ENCODE assay signal across 32 mouse cellular contexts in the genomic region with DNA sequence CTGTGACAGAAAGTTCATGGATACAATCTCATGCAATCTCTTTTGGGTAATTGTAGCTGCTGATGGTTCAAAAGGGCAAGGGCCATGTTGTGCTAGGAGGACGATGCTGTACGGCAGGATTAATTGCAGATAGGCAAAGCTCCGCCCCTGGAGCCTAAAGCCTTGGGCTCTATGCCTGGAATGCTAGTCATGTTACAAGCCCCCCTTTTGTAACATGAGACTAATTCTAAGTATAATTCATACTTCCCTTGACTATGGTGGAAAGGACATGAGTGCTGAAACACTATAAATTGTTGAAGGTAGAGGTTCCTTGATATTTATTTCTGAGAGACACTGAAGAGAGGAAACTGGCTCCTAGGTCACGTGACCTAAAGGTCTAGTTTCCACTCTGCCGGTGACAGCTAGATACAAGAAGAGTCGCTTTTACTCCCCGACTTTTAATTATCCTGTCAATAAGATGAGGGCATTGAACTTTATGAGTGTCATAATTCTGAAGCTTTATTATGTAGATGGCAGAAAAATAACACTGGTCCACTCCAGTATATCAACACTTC.
DNase-seq lines count a peak whose midpoint lies in the region; ATAC-seq and TF ChIP-seq lines count a peak whose summit lies in the region.
"Had no signal": no experiment of that assay in that cellular context is flagged by ENCODE, and none has a peak within 500 bp of the region (broad histone marks: within the 10 kb centered on the region; RNA-seq: fewer than 3 reads in every experiment).

No protein-coding gene starts in this region.

- H3K9me3 ChIP-seq in embryonic facial prominence, embryonic 11.5 days (replicated peaks; ENCODE audit: control insufficient read depth, low read length), result no peaks in the 10 kb centered on the region
- H3K9me3 ChIP-seq in embryonic facial prominence, embryonic 10.5 days, result no peaks in the 10 kb centered on the region
- H3K9me3 ChIP-seq in limb, embryonic 11.5 days (ENCODE audit: control insufficient read depth, low read length), result no peaks in the 10 kb centered on the region
- no peaks in the 10 kb centered on the region for H3K9me3 ChIP-seq in limb, embryonic 10.5 days (replicated peaks)
- no peaks in the 10 kb centered on the region for H3K9me3 ChIP-seq in intestine, postnatal 0 days (ENCODE audit: control insufficient read depth)
- H3K9me3 ChIP-seq: embryonic facial prominence, embryonic 15.5 days; forebrain, embryonic 13.5 days; heart, embryonic 12.5 days; hindbrain, embryonic 15.5 days; lung, embryonic 15.5 days had no signal

- no peak overlapping the region for H3K4me3 ChIP-seq in embryonic facial prominence, embryonic 11.5 days (ENCODE audit: low read depth, low read length)
- no peak overlapping the region for H3K4me3 ChIP-seq in embryonic facial prominence, embryonic 10.5 days
- H3K4me3 ChIP-seq in limb, embryonic 11.5 days (ENCODE audit: low read depth, low read length), result no peak overlapping the region
- no peak overlapping the region for H3K4me3 ChIP-seq in limb, embryonic 10.5 days
- H3K4me3 ChIP-seq in intestine, postnatal 0 days (ENCODE audit: low read depth, low read length), result no peak overlapping the region
- H3K4me3 ChIP-seq: embryonic facial prominence, embryonic 15.5 days; forebrain, embryonic 13.5 days; heart, embryonic 12.5 days; hindbrain, embryonic 15.5 days; layer of hippocampus, adult 2 months; left cerebral cortex, adult 2 months; lung, embryonic 15.5 days; neural tube, embryonic 12.5 days had no signal

- no peak for TF ChIP-seq CTCF in intestine, postnatal 0 days (IDR thresholded peaks at IDR 0.05; ENCODE audit: low read depth)

- H3K4me2 ChIP-seq in embryonic facial prominence, embryonic 11.5 days (ENCODE audit: low read depth, low read length), result no peak overlapping the region
- H3K4me2 ChIP-seq in limb, embryonic 11.5 days (ENCODE audit: low read depth, severe bottlenecking), result no peak overlapping the region
- H3K4me2 ChIP-seq in intestine, postnatal 0 days (replicated peaks; ENCODE audit: low read depth), result no peak overlapping the region
- H3K4me2 ChIP-seq: embryonic facial prominence, embryonic 15.5 days; forebrain, embryonic 13.5 days; heart, embryonic 12.5 days; hindbrain, embryonic 15.5 days; lung, embryonic 15.5 days; midbrain, embryonic 11.5 days; neural tube, embryonic 12.5 days had no signal

- H3K36me3 ChIP-seq in embryonic facial prominence, embryonic 11.5 days (replicated peaks; ENCODE audit: control insufficient read depth, insufficient read depth, low read depth, low read length), result no peaks in the 10 kb centered on the region
- H3K36me3 ChIP-seq in embryonic facial prominence, embryonic 10.5 days (replicated peaks), result no peaks in the 10 kb centered on the region
- no peaks in the 10 kb centered on the region for H3K36me3 ChIP-seq in limb, embryonic 11.5 days (ENCODE audit: control insufficient read depth, insufficient read depth, low read length)
- no peaks in the 10 kb centered on the region for H3K36me3 ChIP-seq in limb, embryonic 10.5 days
- H3K36me3 ChIP-seq in intestine, postnatal 0 days (ENCODE audit: control insufficient read depth, insufficient read depth), result no peaks in the 10 kb centered on the region
- H3K36me3 ChIP-seq: embryonic facial prominence, embryonic 15.5 days; heart, embryonic 12.5 days; hindbrain, embryonic 15.5 days; lung, embryonic 15.5 days; neural tube, embryonic 12.5 days had no signal

- no peak for ATAC-seq in embryonic facial prominence, embryonic 11.5 days (replicated peaks; ENCODE audit: insufficient number of reproducible peaks, low FRiP score, low TSS enrichment, low read depth)
- ATAC-seq in limb, embryonic 11.5 days (ENCODE audit: insufficient number of reproducible peaks, low FRiP score, low TSS enrichment, low read depth), result 0 out of 2 replicates have a peak, but pooled peaks have one; percentile 17
- no peak for ATAC-seq in intestine, postnatal 0 days
- ATAC-seq: forebrain, embryonic 13.5 days; inflammation-experienced regulatory T-cells, adult 6 months; midbrain, embryonic 16.5 days had no signal

- H3K27ac ChIP-seq in embryonic facial prominence, embryonic 11.5 days (replicated peaks; ENCODE audit: low read depth, low read length), result no peak overlapping the region
- H3K27ac ChIP-seq in embryonic facial prominence, embryonic 10.5 days (replicated peaks), result no peak overlapping the region
- H3K27ac ChIP-seq in limb, embryonic 11.5 days (replicated peaks; ENCODE audit: low read depth, low read length), result no peak overlapping the region
- no peak overlapping the region for H3K27ac ChIP-seq in limb, embryonic 10.5 days
- H3K27ac ChIP-seq in intestine, postnatal 0 days (ENCODE audit: low read depth, low read length), result no peak overlapping the region
- H3K27ac ChIP-seq: embryonic facial prominence, embryonic 15.5 days; forebrain, embryonic 13.5 days; hindbrain, embryonic 15.5 days; layer of hippocampus, adult 2 months; left cerebral cortex, adult 2 months; liver, embryonic 14.5 days; lung, embryonic 15.5 days; neural tube, embryonic 12.5 days had no signal

- 60% methylated on average over 7 of the region's 7 CpGs for WGBS in embryonic facial prominence, embryonic 11.5 days
- WGBS in embryonic facial prominence, embryonic 10.5 days, result 70% methylated on average over 7 of the region's 7 CpGs
- 69% methylated on average over 7 of the region's 7 CpGs for WGBS in limb, embryonic 11.5 days
- 68% methylated on average over 7 of the region's 7 CpGs for WGBS in limb, embryonic 10.5 days
- WGBS in intestine, postnatal 0 days, result 53% methylated on average over 7 of the region's 7 CpGs

- DNase-seq in embryonic facial prominence, embryonic 11.5 days (ENCODE audit: low spot score), result peak; percentile 45
- DNase-seq in embryonic facial prominence, embryonic 10.5 days (ENCODE audit: low spot score), result no peak
- DNase-seq in limb, embryonic 11.5 days (ENCODE audit: low spot score), result no peak
- DNase-seq in limb, embryonic 10.5 days (ENCODE audit: low spot score), result no peak
- DNase-seq in embryo, embryonic 11 days, result peak; percentile 31
- DNase-seq in mesoderm, embryonic 11.5 days (ENCODE audit: low read depth, low spot score), result peak; percentile 32
- DNase-seq in cerebellum, postnatal 25 days, result no peak
- DNase-seq: adrenal gland, postnatal 14 days; cerebellum, adult 11 months; cerebellum, adult 9-11 months; gastrocnemius, postnatal 25 days; heart, adult 18-20 months; heart, postnatal 4 days; kidney, adult 8-10 months; kidney, postnatal 36 days; liver; right cerebral cortex, adult 18-20 months; right cerebral cortex, postnatal 4 days; thymus, postnatal 14 days had no signal

- no peaks in the 10 kb centered on the region for H3K4me1 ChIP-seq in embryonic facial prominence, embryonic 11.5 days (ENCODE audit: control insufficient read depth, insufficient read depth, low read length)
- H3K4me1 ChIP-seq in embryonic facial prominence, embryonic 10.5 days, result peaks cover 8% of the 10 kb centered on the region; the same call in 1 of the 2 replicates
- no peaks in the 10 kb centered on the region for H3K4me1 ChIP-seq in limb, embryonic 11.5 days (ENCODE audit: control insufficient read depth, insufficient read depth, low read length)
- peaks cover 5% of the 10 kb centered on the region; the same call in 1 of the 2 replicates for H3K4me1 ChIP-seq in limb, embryonic 10.5 days
- H3K4me1 ChIP-seq in intestine, postnatal 0 days (replicated peaks; ENCODE audit: control insufficient read depth, insufficient read depth, low read length), result no peaks in the 10 kb centered on the region
- H3K4me1 ChIP-seq: embryonic facial prominence, embryonic 15.5 days; forebrain, embryonic 13.5 days; heart, embryonic 12.5 days; hindbrain, embryonic 15.5 days; lung, embryonic 15.5 days had no signal

- no peaks in the 10 kb centered on the region for H3K27me3 ChIP-seq in embryonic facial prominence, embryonic 11.5 days (ENCODE audit: control insufficient read depth, insufficient read depth, low read length)
- no peaks in the 10 kb centered on the region for H3K27me3 ChIP-seq in embryonic facial prominence, embryonic 10.5 days (replicated peaks; ENCODE audit: low read depth, poor library complexity, severe bottlenecking)
- H3K27me3 ChIP-seq in limb, embryonic 11.5 days (ENCODE audit: control insufficient read depth, insufficient read depth, low read length), result no peaks in the 10 kb centered on the region
- no peaks in the 10 kb centered on the region for H3K27me3 ChIP-seq in limb, embryonic 10.5 days (ENCODE audit: low read depth, poor library complexity, severe bottlenecking)
- H3K27me3 ChIP-seq in intestine, postnatal 0 days (replicated peaks; ENCODE audit: control insufficient read depth, insufficient read depth, low read length), result no peaks in the 10 kb centered on the region
- H3K27me3 ChIP-seq: embryonic facial prominence, embryonic 15.5 days; forebrain, embryonic 13.5 days; heart, embryonic 12.5 days; hindbrain, embryonic 15.5 days; lung, embryonic 15.5 days; neural tube, embryonic 12.5 days had no signal

- H3K9ac ChIP-seq in embryonic facial prominence, embryonic 11.5 days (replicated peaks; ENCODE audit: low read length), result no peak overlapping the region
- no peak overlapping the region for H3K9ac ChIP-seq in limb, embryonic 11.5 days (ENCODE audit: low read length)
- H3K9ac ChIP-seq in intestine, postnatal 0 days (ENCODE audit: low read depth, low read length), result no peak overlapping the region
- H3K9ac ChIP-seq: embryonic facial prominence, embryonic 15.5 days; forebrain, embryonic 13.5 days; heart, embryonic 12.5 days; hindbrain, embryonic 15.5 days; liver, embryonic 14.5 days; lung, embryonic 15.5 days; neural tube, embryonic 12.5 days had no signal

Comparison
In these comparisons a context has a peak if more than half of its experiments do, and no peak if none do; other contexts are left out.
1. DNase-seq: peak in embryonic facial prominence, embryonic 11.5 days (single experiment), embryo, embryonic 11 days (single experiment) and mesoderm, embryonic 11.5 days (single experiment); none in embryonic facial prominence, embryonic 10.5 days (single experiment), limb, embryonic 11.5 days (single experiment), limb, embryonic 10.5 days (single experiment) and cerebellum, postnatal 25 days (0 of 2).